Mouse (Mus musculus) C2C12 (cell line): ENCODE measurements at regions not wholly inside any gene's neighbourhood (a gene's known extent, or its start where the extent isn't known, plus 50 kb on each side); places are given as distances from the start of the nearest gene placed in this dataset.

Experiments used
- CTCF ChIP-seq: IDR thresholded peaks from one replicate; pipeline ENCODE4 v1.5.1; 2011; ENCODE audit not compliant: control insufficient read depth, insufficient read depth, insufficient read length
- MAX ChIP-seq: IDR thresholded peaks from one replicate; pipeline ENCODE4 v1.6.1; 2011; ENCODE audit warnings: mild to moderate bottlenecking, control low read depth

- TF ChIP-seq CTCF = no peak
- TF ChIP-seq MAX = no peak
These were observed 315.5 kb upstream of the Kazn start for GRCm38 (mm10) chr4:142554716-142555115.
